Mouse (Mus musculus): ENCODE measurements at regions not wholly inside any gene's neighbourhood (a gene's known extent, or its start where the extent isn't known, plus 50 kb on each side); places are given as distances from the start of the nearest gene placed in this dataset.

DNA sequence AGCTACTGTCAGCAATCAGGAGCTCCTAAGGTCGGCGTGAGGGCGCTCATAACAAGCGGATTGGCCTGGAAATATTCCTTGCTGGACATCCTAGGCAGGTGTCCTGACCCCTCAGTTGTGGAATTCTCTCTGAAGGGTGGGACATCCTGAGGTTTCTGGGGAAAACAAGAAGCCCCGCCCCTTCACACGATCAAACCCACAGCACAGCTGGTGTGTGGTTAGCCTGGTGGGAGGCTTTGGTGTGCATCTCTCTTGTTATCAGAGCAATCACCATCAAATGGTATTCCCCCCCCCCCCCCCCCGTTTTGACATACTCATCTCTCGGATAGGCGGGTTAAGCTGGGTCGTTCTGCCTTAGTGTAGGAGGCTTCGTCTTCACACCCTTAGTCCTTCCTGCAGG is 546.8 kb upstream of the Adam5 start:
- no peak for TF ChIP-seq CTCF (IDR thresholded peaks at IDR 0.05)
- no peak for TF ChIP-seq POLR2A (IDR thresholded peaks at IDR 0.05; ENCODE audit: insufficient read depth, low read depth, low read length)

All from heart, adult 2 months (tissue).